Mouse (Mus musculus): ENCODE data around the gene Macrod2. TPM values are rescaled to one million over a fixed set of nuclear protein-coding genes. Genes with fewer than 3 reads are reported as not detected.

The Macrod2 gene
- polyA plus RNA-seq, 1 experiment: 57.8 TPM

DNA sequence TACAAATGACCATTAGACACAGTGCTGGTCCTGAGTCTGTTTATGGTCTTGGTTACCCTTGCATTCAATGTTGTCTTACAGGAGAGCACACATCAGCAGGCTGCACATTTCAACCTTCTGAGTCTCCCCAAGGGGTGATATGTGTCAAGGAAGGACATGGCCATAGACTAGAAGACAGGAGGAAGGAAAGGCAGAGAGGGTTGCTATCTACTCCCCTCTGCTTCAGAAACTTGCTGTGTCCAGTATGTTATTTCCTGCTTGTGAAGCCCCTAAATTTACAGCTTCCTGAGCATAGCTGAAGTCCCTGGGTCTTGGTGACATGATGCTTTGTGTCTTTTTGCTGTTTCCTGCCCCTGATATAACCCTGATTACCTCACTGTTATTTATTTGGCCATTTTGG lies 799.4 kb downstream of the Macrod2 start:
- Histone ChIP-seq H3K36me3 (replicated peaks; ENCODE audit: low read length) (no peaks in the 10 kb centered on the region), H3K9me3 (no peaks in the 10 kb centered on the region), H3K4me3 (replicated peaks) (no peak overlapping the region), H3K4me1 (no peaks in the 10 kb centered on the region), H3K27me3 (replicated peaks) (no peaks in the 10 kb centered on the region)
- TF ChIP-seq FLI1 (IDR thresholded peaks at IDR 0.05; ENCODE audit: low read length) (no peak), GATA1 (IDR thresholded peaks at IDR 0.05; ENCODE audit: borderline replicate concordance, low read length) (no peak)

GRCm38 (mm10) chr2:141200481-141200880 lies 805.4 kb downstream of the Macrod2 start:
- H3K36me3 ChIP-seq (replicated peaks; ENCODE audit: low read length): no peaks in the 10 kb centered on the region
- no peaks in the 10 kb centered on the region for H3K4me1 ChIP-seq
- TF ChIP-seq FLI1 (IDR thresholded peaks at IDR 0.05; ENCODE audit: low read length) (no peak), GATA1 (IDR thresholded peaks at IDR 0.05; ENCODE audit: borderline replicate concordance, low read length) (no peak)
- no peaks in the 10 kb centered on the region for H3K27me3 ChIP-seq (replicated peaks)
- no peak overlapping the region for H3K4me3 ChIP-seq (replicated peaks)
- H3K9me3 ChIP-seq: no peaks in the 10 kb centered on the region

DNA sequence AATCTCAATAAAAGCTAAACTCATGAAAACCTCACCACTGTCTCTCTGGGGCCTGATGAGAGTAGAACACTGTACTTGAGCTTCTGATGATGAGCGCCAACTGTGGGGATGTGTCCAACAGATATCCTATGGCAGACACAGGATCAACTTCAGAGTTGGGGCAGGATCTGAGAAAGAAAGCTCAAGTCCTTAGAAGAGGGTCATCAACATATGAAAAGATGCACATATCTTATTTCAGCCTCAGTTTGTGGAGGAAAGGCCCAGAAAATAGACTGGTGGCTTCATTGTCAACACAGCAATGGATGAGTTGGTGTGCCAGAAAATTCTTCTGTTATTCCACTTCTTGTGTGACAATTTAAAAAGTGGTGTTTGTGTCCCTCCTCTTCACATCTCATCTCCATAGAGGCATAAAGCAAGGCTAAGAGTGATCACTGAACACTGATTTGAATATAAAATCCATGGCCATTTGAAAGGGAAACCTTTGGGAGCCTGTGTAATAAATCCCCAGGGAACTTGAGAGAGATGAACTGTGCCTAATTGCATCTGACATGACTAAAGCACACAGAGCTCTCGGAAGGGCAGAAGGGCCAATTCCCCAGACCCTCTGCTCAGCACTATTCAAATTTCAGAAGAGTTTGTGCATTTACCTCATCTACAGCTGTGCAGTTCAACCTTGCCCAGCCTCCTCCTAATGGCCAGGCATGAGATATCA lies 806.4 kb downstream of the Macrod2 start:
- H3K36me3 ChIP-seq (replicated peaks; ENCODE audit: low read length): no peaks in the 10 kb centered on the region
- H3K4me1 ChIP-seq: no peaks in the 10 kb centered on the region
- no peak overlapping the region for H3K4me3 ChIP-seq (replicated peaks)
- no peaks in the 10 kb centered on the region for H3K9me3 ChIP-seq
- no peaks in the 10 kb centered on the region for H3K27me3 ChIP-seq (replicated peaks)
- TF ChIP-seq FLI1 (IDR thresholded peaks at IDR 0.05; ENCODE audit: low read length): no peak
- no peak for TF ChIP-seq GATA1 (IDR thresholded peaks at IDR 0.05; ENCODE audit: borderline replicate concordance, low read length)

- Histone ChIP-seq H3K4me3 (replicated peaks) (no peak overlapping the region), H3K4me1 (no peaks in the 10 kb centered on the region), H3K9me3 (no peaks in the 10 kb centered on the region), H3K27me3 (replicated peaks) (no peaks in the 10 kb centered on the region), H3K36me3 (replicated peaks; ENCODE audit: low read length) (no peaks in the 10 kb centered on the region)
- TF ChIP-seq FLI1 (IDR thresholded peaks at IDR 0.05; ENCODE audit: low read length) (no peak), GATA1 (IDR thresholded peaks at IDR 0.05; ENCODE audit: borderline replicate concordance, low read length) (no peak)
Measured at GRCm38 (mm10) chr2:141202015-141202364, 806.9 kb downstream of the Macrod2 start.

GRCm38 (mm10) chr2:141211346-141211745 lies 816.2 kb downstream of the Macrod2 start:
- Histone ChIP-seq H3K27me3 (replicated peaks) (no peaks in the 10 kb centered on the region), H3K4me1 (no peaks in the 10 kb centered on the region)
- TF ChIP-seq FLI1 (IDR thresholded peaks at IDR 0.05; ENCODE audit: low read length): no peak
- TF ChIP-seq GATA1 (IDR thresholded peaks at IDR 0.05; ENCODE audit: borderline replicate concordance, low read length): no peak

DNA sequence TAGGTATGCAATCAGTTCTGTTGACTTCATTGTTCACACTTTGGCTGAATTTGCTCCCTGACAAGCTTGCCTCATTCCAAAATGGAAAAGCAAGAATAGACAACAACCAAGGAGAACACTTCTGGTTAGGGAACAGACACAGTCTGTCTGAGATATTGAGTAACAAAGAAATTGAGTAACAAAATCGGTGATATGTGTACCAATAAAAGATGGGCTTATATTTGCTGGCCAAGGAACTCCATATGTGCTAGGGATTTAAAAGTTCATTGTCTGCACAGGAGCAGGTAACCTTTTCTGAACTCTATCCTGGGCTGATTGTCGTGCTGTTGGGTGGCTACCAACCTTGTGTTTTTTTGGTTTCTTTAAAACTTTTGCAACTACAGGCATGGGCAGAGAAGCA lies 817.2 kb downstream of the Macrod2 start:
- no peaks in the 10 kb centered on the region for H3K27me3 ChIP-seq (replicated peaks)
- no peaks in the 10 kb centered on the region for H3K4me1 ChIP-seq
- TF ChIP-seq GATA1 (IDR thresholded peaks at IDR 0.05; ENCODE audit: borderline replicate concordance, low read length) (no peak), FLI1 (IDR thresholded peaks at IDR 0.05; ENCODE audit: low read length) (no peak)
- H3K9me3 ChIP-seq: peaks cover 5% of the 10 kb centered on the region; the same call in 1 of the 2 replicates
- no peak overlapping the region for H3K4me3 ChIP-seq (replicated peaks)
- H3K36me3 ChIP-seq (replicated peaks; ENCODE audit: low read length): no peaks in the 10 kb centered on the region

More at GRCm38 (mm10) chr2:141211346-141211745, 816.2 kb downstream of the Macrod2 start:
- H3K9me3 ChIP-seq: peaks cover 5% of the 10 kb centered on the region; the same call in 1 of the 2 replicates
- H3K4me3 ChIP-seq (replicated peaks): no peak overlapping the region
- H3K36me3 ChIP-seq (replicated peaks; ENCODE audit: low read length): no peaks in the 10 kb centered on the region

- no peaks in the 10 kb centered on the region for H3K4me1 ChIP-seq
- H3K27me3 ChIP-seq (replicated peaks): no peaks in the 10 kb centered on the region
- TF ChIP-seq FLI1 (IDR thresholded peaks at IDR 0.05; ENCODE audit: low read length): no peak
- TF ChIP-seq GATA1 (IDR thresholded peaks at IDR 0.05; ENCODE audit: borderline replicate concordance, low read length): no peak
- H3K36me3 ChIP-seq (replicated peaks; ENCODE audit: low read length): no peaks in the 10 kb centered on the region
- H3K9me3 ChIP-seq: peaks cover 8% of the 10 kb centered on the region
- H3K4me3 ChIP-seq (replicated peaks): no peak overlapping the region
Measured at GRCm38 (mm10) chr2:141217490-141217889, 822.4 kb downstream of the Macrod2 start.

- Histone ChIP-seq H3K36me3 (replicated peaks; ENCODE audit: low read length) (no peaks in the 10 kb centered on the region), H3K4me1 (no peaks in the 10 kb centered on the region), H3K4me3 (replicated peaks) (no peak overlapping the region), H3K27me3 (replicated peaks) (no peaks in the 10 kb centered on the region), H3K9me3 (peaks cover 8% of the 10 kb centered on the region)
- TF ChIP-seq FLI1 (IDR thresholded peaks at IDR 0.05; ENCODE audit: low read length) (no peak), GATA1 (IDR thresholded peaks at IDR 0.05; ENCODE audit: borderline replicate concordance, low read length) (no peak)
Measured at GRCm38 (mm10) chr2:141217925-141218324, 822.8 kb downstream of the Macrod2 start.

DNA sequence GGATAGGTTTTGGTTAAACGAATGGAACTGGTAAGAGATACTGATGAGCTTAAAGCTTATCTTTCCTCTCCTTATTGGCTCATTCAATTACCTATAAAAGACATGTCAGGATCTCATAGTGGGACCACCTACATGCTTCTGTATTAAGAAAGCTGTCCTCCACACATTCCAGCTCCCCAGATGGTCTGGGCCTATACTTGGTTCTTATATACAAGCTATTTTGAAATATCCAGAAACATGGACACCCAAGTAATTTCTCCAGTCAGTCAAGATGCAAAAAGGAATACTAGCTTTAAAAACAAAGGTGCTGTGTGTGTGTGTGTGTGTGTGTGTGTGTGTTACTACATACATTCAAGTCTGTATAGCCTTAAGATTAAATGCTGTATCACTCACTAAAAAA lies 833.7 kb downstream of the Macrod2 start:
- no peaks in the 10 kb centered on the region for H3K27me3 ChIP-seq (replicated peaks)
- H3K9me3 ChIP-seq: no peaks in the 10 kb centered on the region
- H3K4me3 ChIP-seq (replicated peaks): no peak overlapping the region
- H3K4me1 ChIP-seq: no peaks in the 10 kb centered on the region
- no peaks in the 10 kb centered on the region for H3K36me3 ChIP-seq (replicated peaks; ENCODE audit: low read length)
- TF ChIP-seq FLI1 (IDR thresholded peaks at IDR 0.05; ENCODE audit: low read length) (no peak), GATA1 (IDR thresholded peaks at IDR 0.05; ENCODE audit: borderline replicate concordance, low read length) (no peak)

- Histone ChIP-seq H3K36me3 (replicated peaks; ENCODE audit: low read length) (no peaks in the 10 kb centered on the region), H3K4me3 (replicated peaks) (no peak overlapping the region), H3K4me1 (no peaks in the 10 kb centered on the region), H3K9me3 (no peaks in the 10 kb centered on the region), H3K27me3 (replicated peaks) (no peaks in the 10 kb centered on the region)
- TF ChIP-seq FLI1 (IDR thresholded peaks at IDR 0.05; ENCODE audit: low read length) (no peak), GATA1 (IDR thresholded peaks at IDR 0.05; ENCODE audit: borderline replicate concordance, low read length) (no peak)
Measured at GRCm38 (mm10) chr2:141229820-141230219, 834.7 kb downstream of the Macrod2 start.

All from megakaryocyte, embryonic 14.5 days (primary cell).